Mouse (Mus musculus): Measurements from ENCODE around the gene Krt78.

DNA sequence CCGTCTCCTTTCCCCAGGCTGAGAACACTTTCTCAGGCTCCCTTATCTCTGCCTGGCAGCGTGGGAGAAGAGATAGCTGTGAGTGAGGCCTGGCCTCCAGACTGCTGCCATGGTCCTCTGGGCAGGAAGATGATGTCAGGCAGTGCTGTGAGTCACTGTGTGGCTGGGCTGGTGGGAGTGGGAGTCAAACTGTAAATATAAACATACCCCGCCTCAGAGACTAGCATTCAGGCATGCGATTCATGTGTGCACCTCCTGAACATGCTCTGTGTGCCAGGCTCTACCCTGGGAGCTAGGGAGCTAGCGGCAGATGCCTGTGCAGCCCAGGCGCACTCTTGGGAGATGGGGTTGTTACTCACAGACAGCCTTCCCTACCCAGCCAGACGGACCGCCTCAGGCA is 12.1 kb downstream of the Krt78 start:
- no peak for TF ChIP-seq CTCF (IDR thresholded peaks at IDR 0.05; ENCODE audit: borderline replicate concordance, control insufficient read depth, extremely low read depth, insufficient read depth, low read length, poor library complexity)
- no peak for TF ChIP-seq POLR2A (IDR thresholded peaks at IDR 0.05; ENCODE audit: control insufficient read depth, extremely low read depth, insufficient read depth, low read length, poor library complexity)

Measured in thymus, adult 2 months (tissue).